Mouse (Mus musculus) forebrain, embryonic 10.5 days (tissue): Measurements from ENCODE around the gene Dlec1. TPM values are rescaled to one million over a fixed set of nuclear protein-coding genes. Genes with fewer than 3 reads are reported as not detected.

Experiments used
- DNase-seq: peaks from one replicate; pipeline ENCODE4 v3.0.0-alpha.2; 2017; ENCODE audit warnings: low spot score; ENCODE audit errors: extremely low spot score
- H3K27ac ChIP-seq: fragments of 300-500 bp; sonication (generic); 2 replicates; pipeline ENCODE4 v1.5.1; 2016; ENCODE audit warnings: mild to moderate bottlenecking
- H3K27me3 ChIP-seq: fragments of 300-500 bp; sonication (generic); 2 replicates; pipeline ENCODE4 v1.6.1; 2016; ENCODE audit warnings: mild to moderate bottlenecking; ENCODE audit not compliant: poor library complexity, severe bottlenecking
- H3K36me3 ChIP-seq: fragments of 300-500 bp; sonication (generic); replicated peaks from 2 replicates; pipeline ENCODE4 v1.6.1; 2016; ENCODE audit warnings: mild to moderate bottlenecking, moderate library complexity
- H3K4me1 ChIP-seq: fragments of 300-500 bp; sonication (generic); 2 replicates; pipeline ENCODE4 v1.6.1; 2016
- H3K4me3 ChIP-seq: fragments of 300-500 bp; sonication (generic); 2 replicates; pipeline ENCODE4 v1.5.1; 2016; ENCODE audit warnings: mild to moderate bottlenecking, moderate library complexity
- H3K9me3 ChIP-seq: fragments of 300-500 bp; sonication (generic); 2 replicates; pipeline ENCODE4 v1.6.1; 2016; ENCODE audit warnings: mild to moderate bottlenecking, moderate library complexity
- WGBS: fragments of 180-500 bp; shearing (Covaris S2); methylation state at CpG from one replicate; pipeline ENCODE4 v1.1.7; 2016; 5-methylcytosine and 5-hydroxymethylcytosine counted together
- polyA plus RNA-seq: library from polyadenylated mRNA; unstranded; fragments of >200 nt; fragmentation: Nextera tagmentation; extraction: Ambion mirVana; gene quantifications from 2 replicates; pipeline ENCODE4 v1.2.1, GENCODE M21; 2016

The Dlec1 gene
- polyA plus RNA-seq, 1 experiment from 2014 or later, result 1.1 TPM

GRCm38 (mm10) chr9:119122596-119123369 is 20.5 kb downstream of the Dlec1 start:
- peaks cover 16% of the 10 kb centered on the region for H3K4me1 ChIP-seq
- no peak overlapping the region for H3K27ac ChIP-seq
- no peak overlapping the region for H3K4me3 ChIP-seq
- H3K9me3 ChIP-seq, result no peaks in the 10 kb centered on the region
- no peaks in the 10 kb centered on the region for H3K36me3 ChIP-seq
- H3K27me3 ChIP-seq, result no peaks in the 10 kb centered on the region
- 88% methylated on average over 18 of the region's 18 CpGs for WGBS
- no peak for DNase-seq

GRCm38 (mm10) chr9:119128436-119129181 is 26.3 kb downstream of the Dlec1 start:
- DNase-seq, result no peak
- H3K9me3 ChIP-seq, result no peaks in the 10 kb centered on the region
- peaks cover 6% of the 10 kb centered on the region; the same call in 1 of the 2 replicates for H3K4me1 ChIP-seq
- no peaks in the 10 kb centered on the region for H3K36me3 ChIP-seq
- no peak overlapping the region for H3K4me3 ChIP-seq
- no peaks in the 10 kb centered on the region for H3K27me3 ChIP-seq
- no peak overlapping the region for H3K27ac ChIP-seq
- 76% methylated on average over 12 of the region's 12 CpGs for WGBS

GRCm38 (mm10) chr9:119130692-119131091 is 28.4 kb downstream of the Dlec1 start:
- Histone ChIP-seq H3K4me3 (no peak overlapping the region), H3K36me3 (no peaks in the 10 kb centered on the region), H3K4me1 (peaks cover 6% of the 10 kb centered on the region; the same call in 1 of the 2 replicates), H3K27me3 (no peaks in the 10 kb centered on the region), H3K27ac (no peak overlapping the region), H3K9me3 (no peaks in the 10 kb centered on the region)
- no peak for DNase-seq
- WGBS, result 72% methylated on average over 5 of the region's 5 CpGs

GRCm38 (mm10) chr9:119138836-119139235 is 36.6 kb downstream of the Dlec1 start:
- DNase-seq, result no peak
- no peak overlapping the region for H3K4me3 ChIP-seq
- no peak overlapping the region for H3K27ac ChIP-seq
- no peaks in the 10 kb centered on the region for H3K4me1 ChIP-seq
- no peaks in the 10 kb centered on the region for H3K9me3 ChIP-seq
- no peaks in the 10 kb centered on the region for H3K36me3 ChIP-seq
- no peaks in the 10 kb centered on the region for H3K27me3 ChIP-seq
- 86% methylated on average over 2 of the region's 2 CpGs for WGBS

GRCm38 (mm10) chr9:119142066-119142465 is 39.8 kb downstream of the Dlec1 start:
- Histone ChIP-seq H3K27me3 (no peaks in the 10 kb centered on the region), H3K27ac (no peak overlapping the region), H3K9me3 (no peaks in the 10 kb centered on the region), H3K36me3 (no peaks in the 10 kb centered on the region), H3K4me3 (no peak overlapping the region), H3K4me1 (peaks cover 5% of the 10 kb centered on the region; the same call in 1 of the 2 replicates)
- WGBS, result 95% methylated on average over 5 of the region's 5 CpGs
- no peak for DNase-seq

GRCm38 (mm10) chr9:119143372-119143771 is 41.1 kb downstream of the Dlec1 start:
- Histone ChIP-seq H3K4me3 (no peak overlapping the region), H3K4me1 (peaks cover 5% of the 10 kb centered on the region; the same call in 1 of the 2 replicates), H3K36me3 (no peaks in the 10 kb centered on the region), H3K27me3 (no peaks in the 10 kb centered on the region), H3K27ac (no peak overlapping the region), H3K9me3 (no peaks in the 10 kb centered on the region)
- DNase-seq, result no peak
- WGBS, result 79% methylated on average over 9 of the region's 9 CpGs

GRCm38 (mm10) chr9:119144696-119145095 is 42.4 kb downstream of the Dlec1 start:
- Histone ChIP-seq H3K4me3 (no peak overlapping the region), H3K27me3 (no peaks in the 10 kb centered on the region), H3K4me1 (peaks cover 5% of the 10 kb centered on the region; the same call in 1 of the 2 replicates), H3K36me3 (no peaks in the 10 kb centered on the region), H3K9me3 (no peaks in the 10 kb centered on the region), H3K27ac (no peak overlapping the region)
- DNase-seq, result no peak
- WGBS, result 88% methylated on average over 8 of the region's 8 CpGs

GRCm38 (mm10) chr9:119145137-119145536 is 42.9 kb downstream of the Dlec1 start:
- no peaks in the 10 kb centered on the region for H3K9me3 ChIP-seq
- H3K4me1 ChIP-seq, result peaks cover 5% of the 10 kb centered on the region; the same call in 1 of the 2 replicates
- H3K27ac ChIP-seq, result no peak overlapping the region
- H3K4me3 ChIP-seq, result no peak overlapping the region
- H3K36me3 ChIP-seq, result no peaks in the 10 kb centered on the region
- 57% methylated on average over 10 of the region's 10 CpGs for WGBS
- no peaks in the 10 kb centered on the region for H3K27me3 ChIP-seq
- no peak for DNase-seq

- Histone ChIP-seq H3K4me1 (peaks cover 5% of the 10 kb centered on the region; the same call in 1 of the 2 replicates), H3K27me3 (no peaks in the 10 kb centered on the region), H3K36me3 (no peaks in the 10 kb centered on the region), H3K27ac (no peak overlapping the region), H3K4me3 (no peak overlapping the region), H3K9me3 (no peaks in the 10 kb centered on the region)
- WGBS, result 66% methylated on average over 6 of the region's 6 CpGs
- no peak for DNase-seq
Observed at GRCm38 (mm10) chr9:119145638-119146037, 43.4 kb downstream of the Dlec1 start.

- no peaks in the 10 kb centered on the region for H3K9me3 ChIP-seq
- DNase-seq, result no peak
- whole genome bisulfite sequencing, result 82% methylated on average over 13 of the region's 13 CpGs
- no peak overlapping the region for H3K27ac ChIP-seq
- no peaks in the 10 kb centered on the region for H3K27me3 ChIP-seq
- no peak overlapping the region for H3K4me3 ChIP-seq
- peaks cover 5% of the 10 kb centered on the region; the same call in 1 of the 2 replicates for H3K4me1 ChIP-seq
- H3K36me3 ChIP-seq, result no peaks in the 10 kb centered on the region
Observed at GRCm38 (mm10) chr9:119146098-119146770, 44.0 kb downstream of the Dlec1 start.

GRCm38 (mm10) chr9:119149601-119150000 is 47.3 kb downstream of the Dlec1 start:
- peak; percentile 55 for DNase-seq
- Histone ChIP-seq H3K36me3 (no peaks in the 10 kb centered on the region), H3K27me3 (peaks cover under 1% of the 10 kb centered on the region; the same call in 1 of the 2 replicates), H3K4me3 (no peak overlapping the region), H3K4me1 (peaks cover 5% of the 10 kb centered on the region; the same call in 1 of the 2 replicates), H3K9me3 (no peaks in the 10 kb centered on the region), H3K27ac (no peak overlapping the region)
- 28% methylated on average over 5 of the region's 5 CpGs for WGBS

GRCm38 (mm10) chr9:119151751-119152150 is 49.5 kb downstream of the Dlec1 start:
- Histone ChIP-seq H3K36me3 (no peaks in the 10 kb centered on the region), H3K27ac (no peak overlapping the region), H3K4me3 (no peak overlapping the region), H3K4me1 (peaks cover 8% of the 10 kb centered on the region), H3K9me3 (no peaks in the 10 kb centered on the region), H3K27me3 (peaks cover 21% of the 10 kb centered on the region)
- 68% methylated on average over 2 of the region's 2 CpGs for WGBS
- DNase-seq, result no peak
